Mouse (Mus musculus) olfactory bulb, adult 2 months (tissue): ENCODE data around the gene Crtac1.

Experiments
- CTCF ChIP-seq: fragments of 200-500 bp; IDR thresholded peaks from 2 replicates; pipeline ENCODE4 v1.5.1; 2012; ENCODE audit warnings: low read depth, mild to moderate bottlenecking, low read length, moderate library complexity; ENCODE audit not compliant: insufficient read depth
- POLR2A ChIP-seq: fragments of 200-500 bp; IDR thresholded peaks from 2 replicates; pipeline ENCODE4 v1.6.1; 2012; ENCODE audit warnings: mild to moderate bottlenecking, low read depth, low read length, moderate library complexity; ENCODE audit not compliant: insufficient read depth

- TF ChIP-seq POLR2A (no peak), CTCF (no peak)
Observed at GRCm38 (mm10) chr19:42384981-42385598, 46.5 kb downstream of the Crtac1 start.
